Mouse (Mus musculus) 3T3-L1 (cell line): ENCODE results near the gene Pm20d1.
A peak's percentile ranks its signal among the peaks of the same experiment; 100 is the strongest.

Experiments used
- DNase-seq: peaks from one replicate; pipeline ENCODE4 v3.0.0-alpha.2; 2015; ENCODE audit warnings: low read depth, low spot score

Pm20d1 gene

GRCm38 (mm10) chr1:131828297-131829126, 31.3 kb downstream of the Pm20d1 start:
- peak; percentile 64 for DNase-seq

DNA sequence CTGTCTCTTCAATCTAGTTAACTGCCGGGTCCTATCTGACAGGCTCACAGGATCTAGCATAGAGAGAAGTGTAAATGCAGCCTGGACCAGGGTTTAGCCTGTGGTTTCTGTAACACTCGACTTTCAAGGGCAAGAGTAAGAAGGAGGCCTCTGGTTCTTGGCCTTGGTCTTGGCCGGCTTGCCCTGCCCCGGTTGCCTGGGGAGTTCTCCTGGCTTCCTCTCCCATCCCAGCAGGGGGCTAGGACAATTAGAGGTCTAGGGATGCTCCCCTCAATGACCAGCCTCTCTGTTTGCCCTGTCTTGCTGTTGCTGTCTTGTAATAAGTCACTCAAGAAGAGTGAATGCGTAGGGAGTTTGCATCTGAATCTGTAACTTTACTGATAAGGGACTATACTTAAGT, 32.1 kb downstream of the Pm20d1 start:
- DNase-seq, result no peak

- DNase-seq, result no peak
These were observed 33.4 kb downstream of the Pm20d1 start for GRCm38 (mm10) chr1:131830561-131830960.

GRCm38 (mm10) chr1:131830971-131831641, 33.9 kb downstream of the Pm20d1 start:
- no peak for DNase-seq

DNA sequence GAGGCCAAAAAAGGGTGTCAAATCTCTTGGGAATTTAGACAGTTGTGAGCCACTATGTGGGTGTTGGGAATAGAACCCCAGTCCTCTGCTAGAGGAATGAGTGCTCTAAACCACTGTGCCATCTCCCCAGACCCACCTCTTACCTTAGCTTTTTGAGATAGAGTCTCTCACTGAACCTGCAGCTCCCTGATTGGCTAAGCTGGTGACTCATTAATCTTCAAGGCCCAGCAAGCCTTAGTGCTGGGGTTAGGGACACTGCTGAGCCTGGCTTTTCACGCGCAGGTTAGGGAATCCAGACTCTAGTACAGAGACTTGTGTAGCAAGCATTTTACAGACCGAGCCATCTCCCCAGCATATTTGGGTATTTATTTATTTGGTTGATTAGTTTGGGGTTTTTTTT, 39.9 kb downstream of the Pm20d1 start:
- no peak for DNase-seq

DNA sequence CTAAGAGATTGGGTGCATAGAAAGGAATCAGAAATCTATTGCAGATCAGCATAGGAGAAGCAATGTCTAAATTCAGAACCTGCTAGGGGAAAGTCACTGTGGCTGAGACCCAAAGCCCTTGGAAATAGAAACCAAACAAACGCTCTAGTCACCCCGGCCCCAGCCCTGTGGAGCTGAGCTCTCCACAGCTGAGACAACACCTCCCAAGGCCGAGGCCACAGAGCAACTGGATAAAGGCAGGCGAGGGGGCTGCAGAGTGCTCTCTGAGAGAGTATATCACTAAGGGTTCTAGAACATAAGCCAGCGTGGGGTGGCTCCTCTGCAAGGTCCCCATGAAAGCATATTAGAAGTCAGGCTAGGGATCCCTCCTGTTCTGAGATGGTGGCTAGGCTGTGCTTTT, 41.4 kb downstream of the Pm20d1 start:
- DNase-seq, result no peak

DNA sequence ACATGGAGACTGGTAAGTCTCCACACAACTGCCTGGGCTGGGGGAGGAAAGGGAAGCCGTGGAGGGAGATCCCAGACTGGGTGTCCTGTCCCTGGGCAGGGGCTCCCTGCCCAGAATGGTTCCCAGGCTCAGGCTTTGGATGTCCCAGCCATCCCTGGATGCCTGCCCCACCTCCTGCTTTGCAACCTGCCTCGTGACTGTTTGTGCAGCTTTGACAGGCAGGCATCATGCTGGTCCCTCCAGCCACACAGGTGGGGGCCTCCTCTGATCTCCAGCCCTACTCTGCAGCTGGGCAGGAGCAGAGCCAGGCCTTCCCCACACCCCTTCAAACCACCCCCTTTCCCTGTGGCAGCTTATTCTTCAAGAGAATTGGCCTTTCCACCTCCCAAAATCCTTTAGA, 42.1 kb downstream of the Pm20d1 start:
- no peak for DNase-seq

- no peak for DNase-seq
These were observed 45.0 kb downstream of the Pm20d1 start for GRCm38 (mm10) chr1:131842221-131842620.

DNA sequence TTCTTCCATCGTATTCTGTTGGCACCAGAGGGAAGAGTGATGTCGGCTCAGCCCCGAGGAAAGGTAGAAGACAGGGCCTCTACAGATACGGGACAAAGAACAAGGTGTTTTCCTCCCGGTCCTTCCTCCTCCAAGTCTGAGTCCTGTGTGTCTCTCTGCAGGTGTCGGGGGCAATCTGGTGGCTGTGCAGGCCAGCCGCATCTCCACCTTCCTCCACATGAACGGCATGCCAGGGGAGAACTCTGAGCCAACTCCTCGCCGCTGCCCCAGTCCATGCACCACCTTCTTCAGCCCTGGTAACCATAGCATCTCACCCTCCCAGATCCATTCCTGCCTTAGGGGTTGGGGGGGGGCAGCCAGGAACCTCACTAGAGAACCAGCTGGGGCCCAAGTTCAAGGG, 46.6 kb downstream of the Pm20d1 start:
- no peak for DNase-seq

GRCm38 (mm10) chr1:131844883-131845282, 47.7 kb downstream of the Pm20d1 start:
- no peak for DNase-seq

- peak; percentile 48 for DNase-seq
These were observed 49.1 kb downstream of the Pm20d1 start for GRCm38 (mm10) chr1:131846255-131846654.

- DNase-seq, result no peak
These were observed 64.6 kb downstream of the Pm20d1 start for GRCm38 (mm10) chr1:131861811-131862210.

- DNase-seq, result no peak
These were observed 68.4 kb downstream of the Pm20d1 start for GRCm38 (mm10) chr1:131865596-131865995.

DNA sequence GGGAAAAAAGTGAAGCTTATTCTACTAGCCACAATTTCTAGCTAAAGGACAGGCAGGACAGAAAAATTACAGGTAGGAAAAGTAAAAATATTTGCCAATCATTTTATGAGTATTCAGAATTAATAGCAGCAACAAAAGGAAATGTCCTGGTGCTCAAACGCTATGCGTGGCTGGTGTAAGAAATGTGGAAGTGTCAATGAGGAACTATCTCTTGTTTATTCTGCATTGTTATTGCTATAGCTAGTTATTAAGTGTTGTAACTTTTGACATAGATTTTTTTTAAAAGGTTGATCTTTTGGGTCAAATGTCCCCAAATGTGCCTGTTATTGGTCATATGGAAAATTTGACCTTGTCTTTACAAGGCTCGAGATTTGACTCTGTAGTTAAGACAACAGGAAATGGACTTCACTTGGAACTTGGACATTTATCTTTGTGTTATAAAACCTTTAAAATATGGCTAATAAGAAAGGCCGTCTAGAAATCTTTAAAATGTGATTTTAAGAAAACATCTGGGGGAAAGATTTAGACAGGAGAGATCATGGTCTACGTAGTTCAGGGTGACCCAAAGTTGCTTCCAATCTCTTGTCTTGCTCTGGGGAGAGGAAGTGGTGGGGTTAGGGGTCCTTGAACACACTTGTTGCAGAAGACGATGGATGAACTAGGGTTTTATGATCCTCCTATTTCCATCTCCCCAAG, 69.3 kb downstream of the Pm20d1 start:
- DNase-seq, result no peak

GRCm38 (mm10) chr1:131867093-131867945, 70.1 kb downstream of the Pm20d1 start, which contains the start of gene Rab29:
TSS of gene Rab29 (plus strand) at chr1:131867224.
- DNase-seq, result peak; percentile 97

GRCm38 (mm10) chr1:131867946-131868290, 70.7 kb downstream of the Pm20d1 start:
- peak; percentile 11 for DNase-seq

DNA sequence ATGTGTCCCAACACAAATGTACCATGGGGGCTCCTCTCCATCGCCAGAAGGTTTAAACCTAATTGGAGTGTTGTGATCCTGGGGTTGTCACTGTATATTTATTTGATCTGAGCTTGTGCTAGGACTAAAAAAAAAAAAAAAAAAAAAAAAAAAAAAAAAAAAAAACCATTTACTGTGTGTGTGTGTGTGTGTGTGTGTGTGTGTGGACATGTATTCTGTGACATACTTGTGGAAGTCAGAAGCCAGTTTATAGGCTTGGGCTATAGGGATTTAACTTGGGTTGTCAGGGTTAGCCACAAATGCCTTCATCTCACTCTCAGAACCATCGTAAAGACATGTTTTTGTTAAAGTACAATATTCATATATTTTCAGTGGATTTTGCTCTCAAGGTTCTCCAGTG, 72.4 kb downstream of the Pm20d1 start:
- DNase-seq, result no peak
